Mouse (Mus musculus) right cerebral cortex, postnatal 14 days (tissue): ENCODE data around the gene Rps15a.

Experiments
- DNase-seq: peaks from one replicate; pipeline ENCODE4 v3.0.0; 2022

The Rps15a gene

DNA sequence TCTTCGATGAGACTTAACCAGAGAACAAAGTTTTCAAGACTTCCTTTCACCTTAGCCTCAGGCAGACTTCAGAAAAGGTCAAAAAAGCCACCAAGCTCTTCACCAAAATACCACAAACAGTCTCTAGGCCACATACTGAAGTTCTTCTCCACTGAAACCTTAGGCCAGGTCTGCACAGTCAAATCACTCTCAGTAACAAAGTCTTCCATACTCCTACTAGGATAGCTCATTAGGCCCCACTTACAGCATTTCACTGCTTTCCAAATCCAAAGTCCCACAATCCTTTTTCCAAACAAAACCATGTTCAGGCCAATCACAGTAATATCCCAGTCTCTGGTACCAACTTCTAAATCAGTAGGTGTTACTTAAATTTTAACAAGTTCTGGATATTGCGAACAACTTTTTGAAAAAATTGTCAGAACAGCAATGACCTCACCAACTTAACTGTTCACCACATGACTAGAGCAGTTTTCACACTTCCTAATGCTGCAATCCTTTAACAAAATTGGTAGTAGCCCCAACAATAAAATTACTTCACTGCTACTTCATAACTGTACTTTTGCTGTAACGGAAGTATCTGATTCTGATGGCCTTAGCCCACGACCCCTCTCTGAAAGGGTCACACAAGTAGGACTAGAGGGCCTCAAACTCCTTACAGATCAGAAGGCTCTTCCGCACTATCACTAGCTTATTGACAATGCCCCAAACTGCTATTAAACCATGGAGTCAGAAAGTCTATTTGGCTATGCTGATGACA, 2.3 kb downstream of the Rps15a start:
- DNase-seq = no peak

DNA sequence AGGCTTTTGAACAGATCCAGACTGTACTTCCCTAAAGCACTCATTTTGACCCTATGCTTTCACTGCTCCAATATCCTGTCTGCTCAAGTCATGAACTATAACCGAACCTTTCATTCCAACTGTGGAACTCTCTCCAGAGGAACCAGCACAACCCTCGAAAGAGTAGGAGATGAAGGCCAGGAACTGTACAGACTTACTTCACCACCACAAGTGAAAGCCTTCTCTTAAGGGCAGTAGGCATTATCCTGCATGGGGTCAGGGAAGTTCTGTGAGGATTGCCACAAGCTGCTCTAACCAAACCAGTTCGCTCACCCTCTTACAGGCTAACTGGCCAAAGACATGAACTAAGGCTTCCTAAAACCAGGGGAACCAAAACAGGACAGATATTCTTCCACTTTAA, 4.9 kb downstream of the Rps15a start:
- DNase-seq = no peak

DNA sequence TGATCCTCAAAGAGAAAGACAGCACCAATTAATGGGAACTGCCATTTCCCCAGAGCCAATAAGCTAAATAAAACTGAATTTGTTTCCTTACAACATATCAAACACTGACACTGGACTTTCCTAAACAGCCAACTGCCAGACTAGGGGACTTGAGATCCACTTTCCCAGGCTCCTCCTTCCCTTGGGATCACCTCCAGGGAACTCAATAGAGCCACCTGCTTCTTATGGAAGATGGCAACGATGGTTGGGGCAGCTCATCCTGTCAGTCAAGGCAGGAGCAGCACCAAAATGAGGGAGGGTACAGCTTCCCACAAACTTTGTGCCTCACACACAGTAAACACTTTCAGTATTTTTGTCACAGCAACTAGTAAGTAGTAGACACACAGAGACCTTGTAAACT, 8.3 kb downstream of the Rps15a start:
- no peak for DNase-seq

DNA sequence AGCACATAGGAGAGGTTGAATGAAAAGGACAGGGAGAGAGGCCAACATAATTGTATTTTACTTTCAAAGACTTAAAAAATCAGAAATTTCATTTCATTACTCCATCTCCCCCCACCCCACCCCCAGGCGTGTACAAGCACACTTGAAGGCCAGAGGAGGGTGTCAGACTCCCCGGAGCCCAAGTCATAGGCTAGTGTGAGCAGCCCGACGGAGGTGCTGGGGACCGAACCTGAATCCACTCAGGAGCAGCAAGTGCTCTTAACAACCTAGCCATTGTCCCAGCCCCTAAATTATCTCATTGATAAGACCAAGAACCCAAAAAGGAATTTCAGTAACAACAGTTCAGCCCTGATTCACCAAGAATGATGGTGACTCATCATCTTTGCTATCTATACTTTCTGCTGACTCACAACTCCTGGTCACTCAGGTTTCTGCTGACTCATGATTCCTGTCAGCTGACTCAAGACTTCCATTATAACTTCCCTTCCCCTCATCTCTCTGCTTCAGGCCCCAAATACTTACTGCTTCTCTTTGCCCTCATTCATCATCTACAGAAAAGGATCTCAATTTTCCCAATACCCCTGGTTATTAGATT, 11.4 kb downstream of the Rps15a start:
- DNase-seq = no peak

DNA sequence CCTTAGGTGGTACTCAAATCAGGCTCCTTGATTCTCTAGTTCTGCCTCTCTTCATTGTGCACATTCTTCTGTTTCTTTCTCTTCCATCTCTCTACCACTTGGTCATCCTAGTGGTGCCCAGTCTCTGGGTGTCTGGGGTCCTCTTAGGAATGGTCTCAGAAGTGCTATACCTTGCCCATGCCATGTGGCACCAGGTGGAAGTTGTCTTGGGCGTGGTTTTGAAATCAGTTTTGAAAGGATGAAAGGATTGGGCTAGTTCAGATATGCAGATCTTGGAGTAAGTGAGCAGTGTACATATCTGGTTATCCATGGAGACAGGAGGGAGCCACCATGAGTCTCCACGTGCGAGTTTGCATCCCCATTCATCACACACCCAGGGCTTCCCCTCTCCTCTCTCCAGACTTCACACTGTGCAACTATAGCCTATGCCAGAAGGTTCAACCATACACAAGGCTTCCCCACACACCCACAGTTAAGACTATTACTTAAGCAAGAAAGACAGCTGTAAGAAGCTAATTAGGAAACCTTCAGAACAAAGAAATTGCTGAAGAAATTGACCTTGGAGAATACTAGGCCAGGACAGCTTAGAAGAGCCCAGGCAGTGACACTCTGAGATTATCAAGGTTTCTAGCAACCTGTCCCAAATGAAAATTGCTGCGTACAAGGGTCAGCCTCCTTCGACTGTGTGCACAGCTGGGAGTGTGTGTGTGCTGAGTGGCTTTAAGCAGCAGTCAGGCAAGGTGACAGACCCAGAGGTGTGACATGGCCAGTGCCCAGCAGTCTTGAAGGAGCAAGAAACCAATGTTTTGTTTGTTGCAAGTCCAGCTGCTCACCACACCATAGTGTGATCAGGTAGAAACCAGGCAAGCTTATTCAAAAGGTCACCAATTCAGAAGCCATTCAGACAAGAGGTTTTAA, 12.3 kb downstream of the Rps15a start:
- no peak for DNase-seq

DNA sequence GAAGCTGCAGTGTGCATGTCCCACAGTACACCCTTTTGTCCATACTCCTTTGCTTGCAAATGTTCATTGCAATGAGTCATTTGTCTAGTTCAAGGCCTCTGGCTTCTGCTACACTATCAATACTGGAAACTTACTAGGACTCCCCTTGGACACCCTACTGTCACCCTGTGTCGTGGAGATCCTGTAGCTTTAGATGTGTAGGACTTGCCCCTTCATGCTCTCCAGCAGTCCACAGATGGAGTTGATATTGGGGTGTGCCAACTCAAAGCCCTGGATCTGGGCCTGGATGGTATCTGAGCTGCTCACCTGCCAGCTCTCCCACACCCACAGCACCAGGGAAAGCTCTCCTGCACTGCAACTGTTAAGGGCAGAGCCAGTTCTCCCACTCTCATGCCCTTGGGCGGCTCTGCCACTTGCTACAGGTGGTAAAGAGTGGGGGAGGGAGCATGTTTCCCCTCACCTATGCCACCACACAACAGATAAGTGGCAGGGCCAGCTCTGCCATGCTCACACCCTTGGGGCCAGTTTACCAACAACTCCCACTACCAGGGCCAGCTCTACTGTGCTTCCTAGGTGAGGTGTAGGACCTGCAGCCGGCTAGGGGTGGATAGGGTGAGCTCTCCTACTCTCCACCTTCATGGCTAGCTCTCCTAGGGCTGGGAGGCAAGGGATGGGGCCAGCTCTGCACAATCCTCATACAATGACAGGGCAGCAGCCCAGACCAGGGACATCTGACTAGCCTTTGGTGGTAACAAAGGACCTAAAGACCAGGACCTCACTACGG, 13.1 kb downstream of the Rps15a start:
- DNase-seq = no peak

DNA sequence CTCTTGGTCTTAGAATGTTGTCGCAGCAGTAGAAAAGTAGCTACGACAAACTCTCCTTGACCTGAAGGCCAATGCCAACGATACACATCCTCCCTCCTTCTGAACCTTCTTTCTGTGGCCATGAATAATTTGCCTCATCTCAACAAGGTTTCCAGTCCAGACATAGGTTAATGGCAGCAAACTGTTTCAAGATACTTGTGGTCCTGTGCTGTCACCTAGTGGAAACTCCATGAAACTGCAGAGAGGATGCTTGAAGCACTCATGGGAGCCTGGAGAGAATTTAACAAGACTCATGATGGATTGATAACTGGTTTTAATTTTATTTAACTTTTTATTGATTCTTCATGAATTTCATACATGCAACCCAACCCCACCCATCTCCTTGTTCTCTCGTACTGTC, 13.8 kb downstream of the Rps15a start:
- DNase-seq = no peak

DNA sequence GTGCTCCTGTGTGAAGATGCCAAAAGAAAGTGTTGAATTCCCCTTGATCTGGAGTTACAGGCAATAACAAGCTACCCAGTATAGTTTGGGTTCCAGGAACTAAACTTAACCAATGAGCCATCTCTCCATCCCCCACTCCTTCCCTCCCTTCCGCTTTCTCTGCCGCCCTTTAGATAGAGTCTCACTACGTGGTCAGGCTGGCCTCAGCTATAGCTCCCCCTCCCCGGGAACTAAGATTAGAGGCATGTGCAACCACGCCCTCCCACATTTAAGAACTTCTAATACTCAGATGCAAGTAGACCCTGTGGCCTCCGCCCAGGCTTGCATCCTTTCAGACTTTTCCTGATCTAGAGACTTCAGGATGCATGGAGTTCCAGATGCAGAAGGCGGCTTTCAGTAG, 18.4 kb downstream of the Rps15a start:
- no peak for DNase-seq

DNA sequence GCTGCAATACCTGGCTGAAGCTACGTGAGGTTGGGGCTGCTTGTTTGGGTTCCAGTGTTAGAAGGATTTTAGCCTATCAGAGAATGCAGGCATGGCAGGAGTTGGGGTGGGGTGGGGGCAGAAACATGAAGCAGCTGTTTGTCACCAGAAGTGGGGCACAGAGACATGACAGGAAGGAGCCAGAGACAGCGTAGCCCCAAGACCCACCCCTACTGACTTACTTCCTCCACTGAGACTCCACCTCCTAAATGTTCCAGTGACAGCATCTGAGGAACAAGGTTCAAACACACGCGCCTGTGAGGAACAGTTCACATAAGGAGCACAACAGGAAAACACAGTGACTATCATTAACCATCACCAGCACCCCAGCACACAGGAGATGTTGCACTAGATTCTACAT, 36.0 kb downstream of the Rps15a start:
- no peak for DNase-seq

DNA sequence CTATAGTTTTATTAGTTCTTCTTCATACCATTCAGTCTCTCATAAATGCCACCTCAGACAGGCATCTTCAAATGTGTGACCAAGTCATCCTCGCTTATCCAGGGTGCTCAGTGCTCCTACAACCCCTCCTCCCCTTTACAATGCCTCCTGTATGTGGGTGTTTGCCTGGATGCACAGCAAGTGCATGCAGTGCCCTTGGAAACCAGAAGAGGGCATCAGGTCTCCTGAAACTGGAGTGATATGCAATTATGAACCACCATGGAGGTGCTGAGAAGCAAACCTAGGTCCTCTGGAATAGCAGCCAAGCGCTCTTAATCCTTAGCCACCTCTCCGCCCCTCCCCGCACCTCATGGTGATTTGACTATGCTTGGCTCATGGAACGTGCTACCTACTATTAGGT, 36.9 kb downstream of the Rps15a start:
- DNase-seq = no peak

DNA sequence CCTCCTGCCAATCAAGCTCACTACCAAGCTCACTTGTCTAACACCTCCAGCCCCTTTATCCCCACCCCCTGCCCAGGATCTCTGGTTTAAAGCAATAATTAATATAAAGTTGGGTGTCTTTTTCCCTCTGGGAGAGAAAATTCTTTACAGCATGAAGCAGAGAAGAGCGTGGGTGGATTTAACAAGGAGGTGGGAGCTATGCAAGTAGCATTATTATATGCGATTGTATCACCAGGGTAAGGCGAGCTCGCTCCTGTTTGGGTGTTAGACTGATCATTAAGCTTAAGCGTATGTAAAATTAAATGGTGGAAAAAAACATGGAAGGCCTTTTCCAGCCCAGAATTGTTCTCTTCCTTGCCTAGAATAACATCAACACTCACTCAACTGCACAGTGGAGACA, 48.7 kb downstream of the Rps15a start:
- no peak for DNase-seq

DNA sequence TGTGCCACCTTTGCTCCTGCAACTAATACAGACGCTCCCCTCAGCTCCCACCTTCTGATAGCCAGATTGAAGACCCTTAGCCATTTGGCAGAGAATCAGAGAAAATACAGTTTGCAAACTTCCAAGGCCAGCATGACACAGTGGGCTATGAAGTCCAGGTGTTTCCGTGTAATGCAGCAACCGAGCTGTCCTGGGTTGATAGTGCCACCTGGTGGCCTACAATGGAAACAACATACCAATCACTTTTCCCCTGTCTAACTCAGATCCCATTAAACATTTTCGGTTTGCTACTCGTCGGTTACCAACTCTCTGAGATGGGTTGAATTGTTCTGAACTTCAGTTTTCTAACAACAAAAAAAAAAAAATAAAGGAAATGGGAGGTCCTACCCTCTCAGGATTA, 59.7 kb downstream of the Rps15a start:
- no peak for DNase-seq
